ENCODE assay signal across 8 mouse cellular contexts in genomic region chr9:65215494-65216126, GRCm38 (mm10). TPM values are rescaled to one million over a fixed set of nuclear protein-coding genes. Genes with fewer than 3 reads are reported as not detected.
DNase-seq lines count a peak whose midpoint lies in the region; ATAC-seq and TF ChIP-seq lines count a peak whose summit lies in the region.

No protein-coding gene starts in this region.

- TF ChIP-seq POLR2A in testis, adult 2 months (IDR thresholded peaks at IDR 0.05; ENCODE audit: control insufficient read depth, low read depth, low read length) = no peak

- DNase-seq in testis, postnatal 10 days (ENCODE audit: low spot score) = no peak
- DNase-seq in midbrain, embryonic 11.5 days (ENCODE audit: low spot score, missing footprints) = no peak
- no peak for DNase-seq in thymus, adult 18-20 months
- DNase-seq in frontal cortex, postnatal 36 days (ENCODE audit: low spot score in 2 of 2) = no peak
- no peak for DNase-seq in cerebellum, postnatal 36 days

- peaks cover 6% of the 10 kb centered on the region for H3K4me1 ChIP-seq in testis, adult 2 months (ENCODE audit: control insufficient read depth, insufficient read depth, low read length)
- H3K4me1 ChIP-seq in kidney, embryonic 14.5 days (ENCODE audit: control insufficient read depth, insufficient read depth, low read length) = peaks cover 11% of the 10 kb centered on the region; the same call in 1 of the 2 replicates
- H3K4me1 ChIP-seq in midbrain, embryonic 11.5 days (ENCODE audit: control insufficient read depth, insufficient read depth, low read length) = peaks cover 6% of the 10 kb centered on the region

- H3K9me3 ChIP-seq in kidney, embryonic 14.5 days (ENCODE audit: control insufficient read depth, low read length) = no peaks in the 10 kb centered on the region
- no peaks in the 10 kb centered on the region for H3K9me3 ChIP-seq in midbrain, embryonic 11.5 days (ENCODE audit: control insufficient read depth, low read length)

- peak overlapping the region; percentile 90 for H3K27ac ChIP-seq in testis, adult 2 months (ENCODE audit: control insufficient read depth, insufficient read depth, low read depth, low read length)
- peak overlapping the region; percentile 89 for H3K27ac ChIP-seq in kidney, embryonic 14.5 days (ENCODE audit: low read depth, low read length)
- peak overlapping the region; percentile 78 for H3K27ac ChIP-seq in midbrain, embryonic 11.5 days (ENCODE audit: low read depth, low read length)

- H3K36me3 ChIP-seq in testis, adult 2 months (ENCODE audit: control insufficient read depth, insufficient read depth, low read length) = no peaks in the 10 kb centered on the region
- H3K36me3 ChIP-seq in kidney, embryonic 14.5 days (ENCODE audit: control insufficient read depth, insufficient read depth, low read length) = no peaks in the 10 kb centered on the region
- no peaks in the 10 kb centered on the region for H3K36me3 ChIP-seq in midbrain, embryonic 11.5 days (ENCODE audit: control insufficient read depth, insufficient read depth, low read length)

- H3K4me2 ChIP-seq in kidney, embryonic 14.5 days (replicated peaks; ENCODE audit: low read depth, low read length) = peak overlapping the region; percentile 90
- H3K4me2 ChIP-seq in midbrain, embryonic 11.5 days = peak overlapping the region; percentile 92

- peak; percentile 77 for ATAC-seq in erythroblast, adult 5-6 weeks (replicated peaks; ENCODE audit: low FRiP score, poor library complexity, severe bottlenecking)
- ATAC-seq in kidney, embryonic 14.5 days (ENCODE audit: low FRiP score, low TSS enrichment) = peak; percentile 50
- no peak for ATAC-seq in midbrain, embryonic 11.5 days (ENCODE audit: low FRiP score)

- H3K4me3 ChIP-seq in testis, adult 2 months (ENCODE audit: control insufficient read depth, low read depth, low read length) = peak overlapping the region; percentile 89
- peak overlapping the region; percentile 65 for H3K4me3 ChIP-seq in kidney, embryonic 14.5 days (ENCODE audit: low read length)
- peak overlapping the region; percentile 57 for H3K4me3 ChIP-seq in midbrain, embryonic 11.5 days (ENCODE audit: low read depth, low read length)

- peaks cover 5% of the 10 kb centered on the region; the same call in 1 of the 2 replicates for H3K27me3 ChIP-seq in testis, adult 2 months (ENCODE audit: control insufficient read depth, insufficient read depth, low read length)
- no peaks in the 10 kb centered on the region for H3K27me3 ChIP-seq in kidney, embryonic 14.5 days (ENCODE audit: control insufficient read depth, insufficient read depth, low read length)
- no peaks in the 10 kb centered on the region for H3K27me3 ChIP-seq in midbrain, embryonic 11.5 days (ENCODE audit: control insufficient read depth, insufficient read depth, low read length)

- WGBS in kidney, embryonic 14.5 days = 6% methylated on average over 31 of the region's 31 CpGs
- WGBS in midbrain, embryonic 11.5 days = 12% methylated on average over 31 of the region's 31 CpGs

- H3K9ac ChIP-seq in kidney, embryonic 14.5 days (ENCODE audit: low read depth, low read length) = peak overlapping the region; percentile 78
- H3K9ac ChIP-seq in midbrain, embryonic 11.5 days (ENCODE audit: low read length) = peak overlapping the region; percentile 84

- TF ChIP-seq CTCF in testis, adult 2 months (IDR thresholded peaks at IDR 0.05; ENCODE audit: control insufficient read depth, insufficient read depth, insufficient replicate concordance, low read depth, low read length) = no peak

RNA-seq across cellular contexts. Expression of gene Parp16, which starts 20.5 kb away (rescaled TPM):
- polyA plus RNA-seq in testis, adult 2 months (2012; rRNA removed) = 2.2 and 2.3 TPM in 2 replicates
- total RNA-seq in erythroblast, adult 5-6 weeks (2015; ENCODE audit: low replicate concordance) = 10.2 and 13.2 TPM in 2 replicates
- total RNA-seq in erythroblast, adult 5-6 weeks (2017; ENCODE audit: low replicate concordance) = 14.5 and 15.3 TPM in 2 replicates
- polyA plus RNA-seq in kidney, embryonic 14.5 days (2014; fragmentation: Nextera tagmentation; extraction: Ambion mirVana) = 4.7 and 7.9 TPM in 2 replicates
- 5.2 and 6.4 TPM in 2 replicates for polyA plus RNA-seq in midbrain, embryonic 11.5 days (2014; fragmentation: Nextera tagmentation; extraction: Ambion mirVana)

RNA-seq across cellular contexts. Expression of gene Cilp, which starts 49.4 kb away (rescaled TPM):
- 0.26 and 0.33 TPM in 2 replicates for polyA plus RNA-seq in testis, adult 2 months (2012; rRNA removed)
- not detected in 2 replicates for total RNA-seq in erythroblast, adult 5-6 weeks (2015; ENCODE audit: low replicate concordance)
- total RNA-seq in erythroblast, adult 5-6 weeks (2017; ENCODE audit: low replicate concordance) = not detected in 2 replicates
- 0.40 and 0.64 TPM in 2 replicates for polyA plus RNA-seq in kidney, embryonic 14.5 days (2014; fragmentation: Nextera tagmentation; extraction: Ambion mirVana)
- 0.12 and 0.16 TPM in 2 replicates for polyA plus RNA-seq in midbrain, embryonic 11.5 days (2014; fragmentation: Nextera tagmentation; extraction: Ambion mirVana)
